Mouse (Mus musculus) limb, embryonic 12.5 days (tissue): ENCODE measurements around the gene Polr2m. TPM values are rescaled to one million over a fixed set of nuclear protein-coding genes. Genes with fewer than 3 reads are reported as not detected.

ENCODE experiments used
- ATAC-seq: fragments of 200-750 bp; cut with Nextera tagmentation; 2 replicates; pipeline ENCODE4 v1.8.0; 2017; ENCODE audit warnings: low read depth, moderate TSS enrichment; ENCODE audit not compliant: insufficient number of reproducible peaks, insufficient read depth, low FRiP score, low TSS enrichment
- H3K27ac ChIP-seq: fragments of 300-500 bp; sonication (generic); 2 replicates; pipeline ENCODE4 v1.5.1; 2016; ENCODE audit warnings: mild to moderate bottlenecking, moderate library complexity
- H3K27me3 ChIP-seq: fragments of 300-500 bp; sonication (generic); 2 replicates; pipeline ENCODE4 v1.6.1; 2016; ENCODE audit warnings: mild to moderate bottlenecking, moderate library complexity
- H3K36me3 ChIP-seq: fragments of 300-500 bp; sonication (generic); 2 replicates; pipeline ENCODE4 v1.6.1; 2016; ENCODE audit warnings: mild to moderate bottlenecking, moderate library complexity
- H3K4me1 ChIP-seq: fragments of 300-500 bp; sonication (generic); replicated peaks from 2 replicates; pipeline ENCODE4 v1.6.1; 2016
- H3K4me2 ChIP-seq: fragments of 300-500 bp; sonication (generic); 2 replicates; pipeline ENCODE4 v1.6.1; 2016; ENCODE audit warnings: mild to moderate bottlenecking, moderate library complexity
- H3K4me3 ChIP-seq: fragments of 300-500 bp; sonication (generic); replicated peaks from 2 replicates; pipeline ENCODE4 v1.5.1; 2016; ENCODE audit warnings: mild to moderate bottlenecking
- H3K9ac ChIP-seq: fragments of 300-500 bp; sonication (generic); replicated peaks from 2 replicates; pipeline ENCODE4 v1.6.1; 2016; ENCODE audit warnings: mild to moderate bottlenecking, moderate library complexity
- H3K9me3 ChIP-seq: fragments of 300-500 bp; sonication (generic); 2 replicates; pipeline ENCODE4 v1.6.1; 2016; ENCODE audit warnings: mild to moderate bottlenecking, moderate library complexity
- WGBS: fragments of 180-500 bp; shearing (Covaris S2); methylation state at CpG from one replicate; pipeline ENCODE4 v1.1.7; 2016; 5-methylcytosine and 5-hydroxymethylcytosine counted together
- polyA plus RNA-seq: library from polyadenylated mRNA; unstranded; fragments of >200 nt; fragmentation: Nextera tagmentation; extraction: Ambion mirVana; gene quantifications from 2 replicates; pipeline ENCODE4 v1.2.1, GENCODE M21; 2016

The Polr2m gene
- polyA plus RNA-seq, 1 experiment from 2014 or later: 610 TPM

DNA sequence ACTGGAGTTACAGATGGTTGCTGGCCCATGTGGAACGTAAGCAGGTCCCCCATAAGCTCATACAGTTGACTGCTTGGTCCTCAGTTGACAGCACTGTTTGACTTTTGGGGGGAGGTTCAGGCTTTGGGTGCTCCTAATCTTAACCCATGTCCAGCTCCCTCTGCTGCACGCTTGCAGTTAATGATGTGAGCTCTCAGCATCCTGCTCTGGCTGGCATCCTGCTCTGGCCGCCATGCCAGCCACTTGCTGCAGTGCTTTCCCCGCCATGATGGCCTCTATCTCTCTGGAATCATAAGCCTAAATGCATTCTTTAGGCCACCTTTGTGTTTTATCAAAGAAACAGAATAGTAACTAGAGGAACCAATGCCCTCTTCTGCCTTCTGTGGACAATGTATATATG, 10.2 kb downstream of the Polr2m start:
- Histone ChIP-seq H3K4me1 (no peaks in the 10 kb centered on the region), H3K4me3 (no peak overlapping the region), H3K36me3 (peaks cover 65% of the 10 kb centered on the region), H3K9me3 (0 out of 2 replicates have a peak, but pooled peaks cover 2% of the 10 kb centered on the region), H3K9ac (no peak overlapping the region), H3K27me3 (no peaks in the 10 kb centered on the region), H3K4me2 (no peak overlapping the region), H3K27ac (no peak overlapping the region)
- ATAC-seq: no peak
- 93% methylated on average over 4 of the region's 4 CpGs for WGBS

DNA sequence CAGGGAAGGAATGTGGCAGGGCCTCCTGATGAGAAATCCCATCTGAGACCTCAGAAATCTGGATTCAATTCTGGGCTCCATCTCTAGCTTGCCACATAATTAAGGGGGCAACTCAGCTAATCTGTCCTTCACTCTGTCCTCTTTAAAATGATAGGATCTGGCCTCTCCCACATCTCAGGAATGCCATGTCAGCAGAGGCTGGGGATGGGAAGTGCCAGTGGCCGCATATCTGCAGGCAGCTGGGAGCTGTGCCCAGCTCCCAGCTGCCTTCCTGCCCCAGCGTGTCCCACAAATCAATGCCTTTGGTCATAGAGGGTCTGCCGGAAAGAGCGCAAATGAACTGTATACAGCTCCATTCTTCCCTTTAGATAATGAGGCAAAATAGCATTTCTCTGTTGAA, 18.3 kb downstream of the Polr2m start:
- no peak for ATAC-seq

DNA sequence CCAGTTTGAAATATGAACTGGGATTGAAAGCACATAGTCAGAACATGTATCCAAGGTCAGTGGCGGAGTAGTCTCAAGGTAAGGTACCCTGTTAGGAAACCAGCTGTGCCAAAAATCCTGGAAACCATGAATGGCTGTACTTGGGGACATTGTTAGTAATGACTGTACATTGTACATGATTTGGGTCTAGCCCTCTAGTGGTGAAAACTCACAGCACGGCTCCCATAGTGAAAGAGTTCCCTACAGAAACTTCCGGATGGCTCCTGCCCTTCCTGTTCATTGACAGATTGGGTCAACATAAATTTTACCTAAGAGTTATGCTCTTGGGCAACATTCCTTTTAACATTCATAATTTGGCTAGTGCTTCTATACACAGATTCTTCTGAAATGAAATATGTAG, 19.6 kb downstream of the Polr2m start:
- Histone ChIP-seq H3K27ac (no peak overlapping the region), H3K4me3 (no peak overlapping the region), H3K9ac (no peak overlapping the region), H3K4me2 (no peak overlapping the region), H3K4me1 (no peaks in the 10 kb centered on the region), H3K27me3 (no peaks in the 10 kb centered on the region; the same call in 1 of the 2 replicates), H3K36me3 (no peaks in the 10 kb centered on the region), H3K9me3 (no peaks in the 10 kb centered on the region)
- 84% methylated on average over 3 of the region's 3 CpGs for WGBS
- ATAC-seq: no peak

More for the DNA sequence above, 18.3 kb downstream of the Polr2m start:
- H3K9ac ChIP-seq: no peak overlapping the region
- H3K27ac ChIP-seq: no peak overlapping the region
- H3K4me3 ChIP-seq: no peak overlapping the region
- H3K27me3 ChIP-seq: no peaks in the 10 kb centered on the region; the same call in 1 of the 2 replicates
- H3K4me1 ChIP-seq: no peaks in the 10 kb centered on the region
- WGBS: 69% methylated on average over 4 of the region's 4 CpGs
- H3K9me3 ChIP-seq: no peaks in the 10 kb centered on the region
- no peaks in the 10 kb centered on the region for H3K36me3 ChIP-seq
- no peak overlapping the region for H3K4me2 ChIP-seq

DNA sequence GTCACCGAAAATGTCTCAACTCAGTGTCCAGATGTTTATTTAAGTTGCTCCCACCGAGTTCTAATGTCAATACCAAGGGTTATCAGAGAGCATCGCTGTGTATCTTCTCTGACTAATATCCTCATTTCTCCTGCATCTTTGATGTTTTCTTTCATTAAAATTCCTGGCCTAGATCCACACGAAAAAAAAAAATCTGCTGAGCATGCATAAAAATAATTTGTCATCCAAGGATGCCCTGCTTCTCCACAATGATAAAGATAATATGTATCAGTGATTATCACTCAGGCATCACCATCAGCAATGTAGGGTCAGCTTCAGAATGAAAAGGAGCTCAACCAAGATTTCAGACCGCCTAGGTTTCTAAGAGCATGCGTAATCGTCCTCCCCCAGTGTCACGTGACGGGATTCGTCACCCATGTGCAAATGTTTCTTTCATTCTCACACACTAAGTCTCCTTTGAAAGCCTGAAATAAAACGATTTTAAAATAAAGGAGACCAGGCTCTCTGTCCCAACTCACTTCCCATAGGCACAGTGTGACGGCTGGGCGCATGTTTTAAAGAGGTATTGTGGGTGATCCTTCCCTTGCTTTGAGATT, 22.6 kb downstream of the Polr2m start:
- 80% methylated on average over 13 of the region's 13 CpGs for WGBS

DNA sequence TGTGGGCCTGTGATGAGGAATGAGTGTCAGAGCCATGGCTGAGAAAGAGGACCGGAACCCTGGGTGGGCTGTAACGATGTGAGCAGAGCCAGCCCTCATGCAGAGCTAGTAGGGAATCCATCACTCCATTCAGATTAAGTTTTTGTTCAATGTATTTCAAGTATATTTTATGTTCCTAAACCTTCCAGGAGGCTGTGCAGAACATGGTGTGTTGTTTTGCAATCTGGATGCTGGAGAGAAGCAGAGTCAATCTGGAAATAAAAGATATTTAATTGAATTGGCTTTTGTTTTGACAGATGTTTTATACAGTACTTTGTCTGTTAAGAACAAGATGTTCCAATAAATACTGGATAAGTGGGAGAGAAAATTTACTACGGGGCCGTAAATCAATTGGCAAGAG, 29.0 kb downstream of the Polr2m start:
- no peak for ATAC-seq
- H3K4me1 ChIP-seq: no peaks in the 10 kb centered on the region
- no peak overlapping the region for H3K27ac ChIP-seq
- H3K4me3 ChIP-seq: no peak overlapping the region
- H3K9ac ChIP-seq: no peak overlapping the region
- WGBS: 62% methylated on average over 4 of the region's 4 CpGs
- no peaks in the 10 kb centered on the region for H3K27me3 ChIP-seq
- no peaks in the 10 kb centered on the region for H3K36me3 ChIP-seq
- peaks cover 6% of the 10 kb centered on the region; the same call in 1 of the 2 replicates for H3K9me3 ChIP-seq
- no peak overlapping the region for H3K4me2 ChIP-seq

More for the DNA sequence above, 22.6 kb downstream of the Polr2m start:
- Histone ChIP-seq H3K9ac (no peak overlapping the region), H3K36me3 (no peaks in the 10 kb centered on the region), H3K27ac (no peak overlapping the region), H3K9me3 (no peaks in the 10 kb centered on the region), H3K27me3 (no peaks in the 10 kb centered on the region; the same call in 1 of the 2 replicates), H3K4me1 (no peaks in the 10 kb centered on the region), H3K4me3 (no peak overlapping the region), H3K4me2 (no peak overlapping the region)
- no peak for ATAC-seq

- Histone ChIP-seq H3K9ac (no peak overlapping the region), H3K9me3 (peaks cover 6% of the 10 kb centered on the region; the same call in 1 of the 2 replicates), H3K4me3 (no peak overlapping the region), H3K27ac (no peak overlapping the region), H3K4me1 (peaks cover 11% of the 10 kb centered on the region), H3K36me3 (no peaks in the 10 kb centered on the region), H3K27me3 (peaks cover 9% of the 10 kb centered on the region; the same call in 1 of the 2 replicates), H3K4me2 (no peak overlapping the region)
- WGBS: 73% methylated on average over 5 of the region's 5 CpGs
- ATAC-seq: no peak
Observed at GRCm38 (mm10) chr9:71453917-71454316, 31.8 kb downstream of the Polr2m start.

DNA sequence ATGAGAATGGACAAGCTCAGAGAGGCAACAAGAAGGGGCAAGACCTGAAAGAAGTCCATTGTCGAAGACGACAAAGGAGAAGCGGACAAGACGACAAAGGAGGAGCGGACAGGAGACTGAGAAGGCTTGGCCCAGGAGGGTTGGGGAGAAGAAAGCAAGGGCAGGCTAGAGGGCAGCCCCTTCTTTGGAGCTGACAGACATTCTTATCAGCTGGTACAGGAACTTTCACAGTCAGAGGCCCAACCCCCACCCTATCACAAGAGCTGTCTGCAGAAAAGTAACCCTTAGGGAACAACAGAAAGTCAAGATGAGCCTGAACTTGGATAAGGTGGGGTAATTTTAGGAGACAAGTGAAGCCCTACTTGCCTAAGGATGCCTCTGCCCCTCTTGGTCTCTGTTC, 32.4 kb downstream of the Polr2m start:
- ATAC-seq: no peak
- no peak overlapping the region for H3K27ac ChIP-seq
- H3K27me3 ChIP-seq: peaks cover 10% of the 10 kb centered on the region; the same call in 1 of the 2 replicates
- H3K9me3 ChIP-seq: peaks cover 6% of the 10 kb centered on the region; the same call in 1 of the 2 replicates
- no peak overlapping the region for H3K4me3 ChIP-seq
- peaks cover 11% of the 10 kb centered on the region for H3K4me1 ChIP-seq
- no peaks in the 10 kb centered on the region for H3K36me3 ChIP-seq
- H3K4me2 ChIP-seq: no peak overlapping the region
- H3K9ac ChIP-seq: no peak overlapping the region
- 93% methylated on average over 5 of the region's 5 CpGs for WGBS

DNA sequence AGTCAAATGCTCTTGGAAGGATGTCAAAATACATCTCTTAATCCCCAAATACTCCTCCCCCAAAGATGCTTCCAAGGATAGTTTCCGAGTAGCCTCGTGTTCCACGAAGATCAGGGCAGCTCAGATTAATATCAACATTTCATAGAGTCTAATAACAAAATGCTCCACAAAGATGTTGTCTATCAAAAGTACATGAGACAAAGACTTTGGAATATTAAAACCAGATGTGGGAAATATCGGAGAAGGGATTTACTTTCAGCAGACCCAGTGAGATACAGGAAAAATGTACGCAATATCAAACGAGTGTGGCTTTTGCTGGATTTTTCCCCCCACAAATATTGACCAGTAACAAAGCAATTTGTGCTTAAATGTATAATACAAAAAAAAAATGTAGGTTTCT, 35.1 kb downstream of the Polr2m start:
- no peak overlapping the region for H3K4me3 ChIP-seq
- no peak overlapping the region for H3K27ac ChIP-seq
- H3K27me3 ChIP-seq: peaks cover 14% of the 10 kb centered on the region; the same call in 1 of the 2 replicates
- H3K4me2 ChIP-seq: no peak overlapping the region
- no peak for ATAC-seq
- H3K9me3 ChIP-seq: no peaks in the 10 kb centered on the region
- no peaks in the 10 kb centered on the region for H3K36me3 ChIP-seq
- no peak overlapping the region for H3K9ac ChIP-seq
- peaks cover 15% of the 10 kb centered on the region for H3K4me1 ChIP-seq
- WGBS: 67% methylated on average over 6 of the region's 6 CpGs

- 28% methylated on average over 4 of the region's 4 CpGs for WGBS
- Histone ChIP-seq H3K27me3 (peaks cover 18% of the 10 kb centered on the region), H3K4me2 (no peak overlapping the region), H3K27ac (no peak overlapping the region), H3K4me1 (peaks cover 15% of the 10 kb centered on the region), H3K36me3 (no peaks in the 10 kb centered on the region), H3K9ac (no peak overlapping the region), H3K4me3 (no peak overlapping the region), H3K9me3 (no peaks in the 10 kb centered on the region)
- ATAC-seq: no peak
Observed at GRCm38 (mm10) chr9:71447573-71447972, 38.2 kb downstream of the Polr2m start.

DNA sequence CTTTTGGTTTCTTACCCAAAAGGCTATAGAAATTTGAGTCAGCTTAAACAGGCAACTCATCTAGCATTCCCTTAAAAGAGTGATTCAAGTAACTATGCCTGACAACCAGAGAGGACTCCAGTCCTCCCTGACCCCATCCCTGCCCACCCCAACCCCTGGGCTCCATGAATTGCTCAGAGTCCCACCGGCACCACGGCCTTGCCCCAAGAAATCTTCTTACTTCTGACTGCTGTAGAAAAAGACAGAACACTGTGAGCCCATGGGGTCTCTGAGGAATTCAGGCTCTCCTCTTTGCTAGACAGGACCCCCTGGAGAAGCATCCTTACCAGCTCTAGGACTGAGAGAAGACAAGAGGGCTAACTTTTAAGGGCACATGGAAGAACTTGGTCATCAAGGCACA, 40.4 kb downstream of the Polr2m start:
- no peak for ATAC-seq
- Histone ChIP-seq H3K9me3 (no peaks in the 10 kb centered on the region), H3K27me3 (peaks cover 18% of the 10 kb centered on the region), H3K9ac (no peak overlapping the region), H3K27ac (no peak overlapping the region), H3K36me3 (no peaks in the 10 kb centered on the region), H3K4me1 (peaks cover 5% of the 10 kb centered on the region; the same call in 1 of the 2 replicates), H3K4me2 (no peak overlapping the region), H3K4me3 (no peak overlapping the region)
- WGBS: 88% methylated on average over 2 of the region's 2 CpGs

DNA sequence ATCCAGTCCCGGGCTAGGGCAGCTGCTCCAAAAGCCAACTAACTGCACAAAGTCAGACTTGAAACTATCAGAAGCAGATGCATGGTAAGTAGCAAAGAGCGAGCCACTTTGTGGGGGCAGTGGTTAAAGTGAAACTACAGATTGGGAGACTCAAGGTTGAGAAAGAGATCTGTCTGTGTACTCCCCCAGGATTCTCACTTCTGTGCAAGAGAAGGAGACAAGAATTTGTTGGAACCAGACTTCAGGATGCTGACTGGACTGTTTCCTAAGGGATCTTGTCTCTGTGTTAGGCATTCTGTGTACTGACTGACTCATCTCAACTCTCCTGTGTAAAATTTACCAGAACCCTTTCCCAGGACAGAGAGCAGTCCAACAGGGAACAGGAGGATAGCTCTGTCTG, 47.6 kb downstream of the Polr2m start:
- Histone ChIP-seq H3K9ac (no peak overlapping the region), H3K4me2 (no peak overlapping the region), H3K27me3 (0 out of 2 replicates have a peak, but pooled peaks cover under 1% of the 10 kb centered on the region), H3K9me3 (no peaks in the 10 kb centered on the region; the same call in 1 of the 2 replicates), H3K4me3 (no peak overlapping the region), H3K27ac (no peak overlapping the region), H3K4me1 (no peaks in the 10 kb centered on the region), H3K36me3 (no peaks in the 10 kb centered on the region)
- no peak for ATAC-seq
- 75% methylated on average over 2 of the region's 2 CpGs for WGBS
